Mouse (Mus musculus): ENCODE results near the gene Majin. TPM values are rescaled to one million over a fixed set of nuclear protein-coding genes. Genes with fewer than 3 reads are reported as not detected.
A peak's percentile ranks its signal among the peaks of the same experiment; 100 is the strongest.

Majin gene
- total and polyA plus RNA-seq, 3 experiments = not detected

- TF ChIP-seq KAT2A (IDR thresholded peaks at IDR 0.05; ENCODE audit: insufficient replicate concordance, low read length) = 0 out of 2 replicates have a peak, but pooled peaks have one; percentile 39
- no peak for TF ChIP-seq RAD21 (IDR thresholded peaks at IDR 0.05; ENCODE audit: low read depth, low read length)
- no peak for TF ChIP-seq JUN (IDR thresholded peaks at IDR 0.05; ENCODE audit: insufficient read depth, low read depth, low read length)
- no peak for TF ChIP-seq PAX5 (IDR thresholded peaks at IDR 0.05; ENCODE audit: low read length)
- TF ChIP-seq GABPA (IDR thresholded peaks at IDR 0.05; ENCODE audit: insufficient replicate concordance, low read depth, low read length) = no peak
- TF ChIP-seq ETS1 (conservative IDR thresholded peaks at IDR 0.05; ENCODE audit: low read depth, low read length) = peak; percentile 24; the same call in 1 of the 2 replicates
These were observed 58.1 kb downstream of the Majin start (continued) for GRCm38 (mm10) chr19:6242281-6242680.

GRCm38 (mm10) chr19:6243226-6243625, 59.0 kb downstream of the Majin start:
- TF ChIP-seq SMC3 (IDR thresholded peaks at IDR 0.05; ENCODE audit: low read depth, low read length) (no peak), POLR2A (IDR thresholded peaks at IDR 0.05; ENCODE audit: low read depth, low read length) (no peak)
- no peak for DNase-seq (ENCODE audit: extremely low read depth)
- H3K27ac ChIP-seq (ENCODE audit: insufficient read depth, low read depth) = no peak overlapping the region
- in situ Hi-C loops (cut with MboI; ENCODE audit: low pct_ligation_motif_present, low pct_unique_long_range_greater_than_20kb, low sequenced_read_pairs) = no loop called here
- peaks cover 35 to 49% of the 10 kb centered on the region in 2 experiments for H3K36me3 ChIP-seq (replicated peaks in 1 of 2; ENCODE audit: control insufficient read depth in 1 of 2, insufficient read depth in 1 of 2, low read length in 1 of 2)
- 0 out of 2 replicates have a peak overlapping the region, but pooled peaks have one; percentile 83 for H3K4me2 ChIP-seq (ENCODE audit: insufficient read depth, low read depth, poor library complexity, severe bottlenecking)
- H3K9me3 ChIP-seq (replicated peaks; ENCODE audit: low read length) = no peaks in the 10 kb centered on the region
- no peak overlapping the region for H3K9ac ChIP-seq (ENCODE audit: insufficient read depth, low read depth)
- H3K27me3 ChIP-seq (replicated peaks) = no peaks in the 10 kb centered on the region
- H3K4me3 ChIP-seq (replicated peaks in 1 of 3; ENCODE audit: low read depth in 2 of 3, low read length in 2 of 3, poor library complexity in 1 of 3) = no peak overlapping the region
- H3K79me2 ChIP-seq (replicated peaks; ENCODE audit: control insufficient read depth, extremely low read depth, insufficient read depth, poor library complexity, severe bottlenecking) = peaks cover 10% of the 10 kb centered on the region; the same call in 1 of the 2 replicates
- dilution Hi-C loops (cut with MboI; ENCODE audit: extremely low pct_ligation_motif_present, extremely low pct_unique_long_range_greater_than_20kb, low sequenced_read_pairs) = no loop called here
- peaks cover 0 to 15% of the 10 kb centered on the region in 2 experiments; a peak in 3 of 4 replicates for H3K4me1 ChIP-seq (ENCODE audit: control insufficient read depth in 1 of 2, insufficient read depth in 2 of 2)

- peaks cover 58 to 68% of the 10 kb centered on the region in 2 experiments for H3K36me3 ChIP-seq (replicated peaks in 1 of 2; ENCODE audit: control insufficient read depth in 1 of 2, insufficient read depth in 1 of 2, low read length in 1 of 2)
These were observed 61.6 kb downstream of the Majin start for GRCm38 (mm10) chr19:6245806-6246205.

More at GRCm38 (mm10) chr19:6245806-6246205, 61.6 kb downstream of the Majin start:
- H3K79me2 ChIP-seq (replicated peaks; ENCODE audit: control insufficient read depth, extremely low read depth, insufficient read depth, poor library complexity, severe bottlenecking) = peaks cover 10% of the 10 kb centered on the region; the same call in 1 of the 2 replicates
- no peak overlapping the region for H3K9ac ChIP-seq (ENCODE audit: insufficient read depth, low read depth)
- dilution Hi-C loops (cut with MboI; ENCODE audit: extremely low pct_ligation_motif_present, extremely low pct_unique_long_range_greater_than_20kb, low sequenced_read_pairs) (no loop called here), in situ Hi-C loops (cut with MboI; ENCODE audit: low pct_ligation_motif_present, low pct_unique_long_range_greater_than_20kb, low sequenced_read_pairs) (no loop called here)
- H3K27me3 ChIP-seq (replicated peaks) = no peaks in the 10 kb centered on the region
- H3K27ac ChIP-seq (ENCODE audit: insufficient read depth, low read depth) = no peak overlapping the region
- no peak overlapping the region for H3K4me2 ChIP-seq (ENCODE audit: insufficient read depth, low read depth, poor library complexity, severe bottlenecking)
- TF ChIP-seq GABPA (IDR thresholded peaks at IDR 0.05; ENCODE audit: insufficient replicate concordance, low read depth, low read length) (no peak), E2F4 (IDR thresholded peaks at IDR 0.05; ENCODE audit: insufficient replicate concordance, low read depth, low read length) (no peak), MAFK (IDR thresholded peaks at IDR 0.05; ENCODE audit: insufficient replicate concordance, low read length) (no peak), UBTF (IDR thresholded peaks at IDR 0.05; ENCODE audit: low read depth, low read length) (no peak), NRF1 (IDR thresholded peaks at IDR 0.05; ENCODE audit: low read depth, low read length) (no peak), RCOR1 (conservative IDR thresholded peaks at IDR 0.05; ENCODE audit: low read depth, low read length) (no peak), MEF2A (IDR thresholded peaks at IDR 0.05; ENCODE audit: borderline replicate concordance, low read depth, low read length) (no peak), ZNF384 (IDR thresholded peaks at IDR 0.05; ENCODE audit: low read depth, low read length) (no peak), MAX (IDR thresholded peaks at IDR 0.05; ENCODE audit: low read length) (no peak), ZMIZ1 (IDR thresholded peaks at IDR 0.05; ENCODE audit: low read depth, low read length) (no peak), SIN3A (IDR thresholded peaks at IDR 0.05; ENCODE audit: low read length) (no peak), KAT2A (IDR thresholded peaks at IDR 0.05; ENCODE audit: insufficient replicate concordance, low read length) (no peak), MYC (IDR thresholded peaks at IDR 0.05; ENCODE audit: low read depth, low read length) (no peak), RAD21 (IDR thresholded peaks at IDR 0.05; ENCODE audit: low read depth, low read length) (no peak)
- DNase-seq (ENCODE audit: extremely low read depth) = no peak
- H3K9me3 ChIP-seq (replicated peaks; ENCODE audit: low read length) = no peaks in the 10 kb centered on the region
- H3K4me1 ChIP-seq (ENCODE audit: control insufficient read depth in 1 of 2, insufficient read depth in 2 of 2) = peaks cover 3 to 13% of the 10 kb centered on the region in 2 experiments; a peak in 3 of 4 replicates
- H3K4me3 ChIP-seq (replicated peaks in 1 of 3; ENCODE audit: low read depth in 2 of 3, low read length in 2 of 3, poor library complexity in 1 of 3) = no peak overlapping the region

Measured in CH12.LX (cell line).